Mouse (Mus musculus) cerebellum, postnatal 4 days (tissue): ENCODE measurements around the gene Max.

Experiments
- DNase-seq, 2 experiments: peaks; one replicate each; pipeline ENCODE4 v3.0.0; 2022; ENCODE audit warnings: low spot score in 2 of 2, mixed read lengths in 1 of 2

Gene Max

GRCm38 (mm10) chr12:76961932-76962891 lies at the start of gene Max:
Gene Max, minus strand, starts transcription at chr12:76962201.
- DNase-seq = peak; percentile 98

GRCm38 (mm10) chr12:77011092-77011720 lies 49.2 kb upstream of the Max start:
- no peak for DNase-seq

- peak in 1 of 2 experiments; percentile 39 for DNase-seq
These were observed 47.4 kb upstream of the Max start for GRCm38 (mm10) chr12:77009202-77010030.

GRCm38 (mm10) chr12:77004893-77005292 lies 42.9 kb upstream of the Max start:
- DNase-seq = no peak

- no peak for DNase-seq
These were observed 40.7 kb upstream of the Max start for GRCm38 (mm10) chr12:77002551-77003228.

GRCm38 (mm10) chr12:77001312-77001711 lies 39.3 kb upstream of the Max start:
- no peak for DNase-seq

- DNase-seq = peak in 1 of 2 experiments; percentile 61
These were observed 38.8 kb upstream of the Max start for GRCm38 (mm10) chr12:77000705-77001284.

GRCm38 (mm10) chr12:77000096-77000704 lies 38.2 kb upstream of the Max start:
- peak in 1 of 2 experiments; percentile 65 for DNase-seq

- DNase-seq = no peak
These were observed 32.8 kb upstream of the Max start for GRCm38 (mm10) chr12:76994766-76995165.

GRCm38 (mm10) chr12:76992891-76993529 lies 31.0 kb upstream of the Max start:
- no peak for DNase-seq

- no peak for DNase-seq
These were observed 20.9 kb upstream of the Max start for GRCm38 (mm10) chr12:76982818-76983471.

GRCm38 (mm10) chr12:76979530-76979929 lies 17.5 kb upstream of the Max start:
- DNase-seq = no peak

GRCm38 (mm10) chr12:76972669-76973068 lies 10.7 kb upstream of the Max start:
- no peak for DNase-seq

GRCm38 (mm10) chr12:76972241-76972640 lies 10.2 kb upstream of the Max start:
- DNase-seq = no peak

- DNase-seq = no peak
These were observed 9.7 kb upstream of the Max start for GRCm38 (mm10) chr12:76971642-76972221.

- DNase-seq = no peak
These were observed 3.9 kb upstream of the Max start for GRCm38 (mm10) chr12:76965876-76966275.

- no peak for DNase-seq
These were observed 3.1 kb upstream of the Max start for GRCm38 (mm10) chr12:76965089-76965488.

GRCm38 (mm10) chr12:76961052-76961931 lies 709 bp downstream of the Max start:
- DNase-seq = peak in 1 of 2 experiments; percentile 35
